19 mouse cellular contexts compared by ENCODE assay signal in genomic region chr3:156766171-156766845, GRCm38 (mm10).
DNase-seq lines count a peak whose midpoint lies in the region; ATAC-seq lines count a peak whose summit lies in the region.
"Had no signal": no experiment of that assay in that cellular context is flagged by ENCODE, and none has a peak within 500 bp of the region (broad histone marks: within the 10 kb centered on the region; RNA-seq: fewer than 3 reads in every experiment).

No protein-coding gene starts in this region.

- no peak overlapping the region for H3K4me2 ChIP-seq in forebrain, embryonic 13.5 days
- H3K4me2 ChIP-seq in forebrain, embryonic 12.5 days = no peak overlapping the region
- H3K4me2 ChIP-seq: embryonic facial prominence, embryonic 12.5 days; liver, embryonic 11.5 days; lung, embryonic 15.5 days; neural tube, embryonic 13.5 days had no signal

- no peak overlapping the region for H3K4me3 ChIP-seq in forebrain, embryonic 13.5 days
- no peak overlapping the region for H3K4me3 ChIP-seq in forebrain, embryonic 12.5 days (replicated peaks)
- H3K4me3 ChIP-seq: embryonic facial prominence, embryonic 12.5 days; heart, adult 2 months; lung, embryonic 15.5 days; neural tube, embryonic 13.5 days had no signal

- peak; percentile 66; the same call in 1 of the 2 replicates for ATAC-seq in forebrain, embryonic 13.5 days
- no peak for ATAC-seq in forebrain, embryonic 12.5 days (ENCODE audit: low FRiP score)

- H3K4me1 ChIP-seq in forebrain, embryonic 13.5 days = 0 out of 2 replicates have a peak, but pooled peaks cover 4% of the 10 kb centered on the region
- no peaks in the 10 kb centered on the region for H3K4me1 ChIP-seq in forebrain, embryonic 12.5 days
- H3K4me1 ChIP-seq: embryonic facial prominence, embryonic 12.5 days had no signal

- H3K27ac ChIP-seq in forebrain, embryonic 13.5 days = no peak overlapping the region
- no peak overlapping the region for H3K27ac ChIP-seq in forebrain, embryonic 12.5 days
- H3K27ac ChIP-seq: embryonic facial prominence, embryonic 12.5 days; heart, adult 2 months; lung, embryonic 15.5 days; neural tube, embryonic 13.5 days; stomach, postnatal 0 days had no signal

- DNase-seq in left cerebral cortex, postnatal 14 days (ENCODE audit: low spot score in 2 of 2) = peak; percentile 14 to 30
- no peak for DNase-seq in left cerebral cortex, adult 18-20 months (ENCODE audit: low spot score in 2 of 2)
- peak; percentile 63 for DNase-seq in brain, adult 2 months (ENCODE audit: low read depth, low spot score)
- peak; percentile 55 for DNase-seq in cerebellum, adult 9-10 months
- no peak for DNase-seq in urinary bladder, postnatal 10 days (ENCODE audit: low spot score)
- no peak for DNase-seq in layer of hippocampus, postnatal 14 days (ENCODE audit: low spot score in 2 of 2)
- DNase-seq: adrenal gland, adult 2 months; gastrocnemius, postnatal 10 days; heart, adult 2 months; heart, postnatal 36 days; kidney, postnatal 36 days; layer of hippocampus, adult 9-11 months had no signal

- H3K9me3 ChIP-seq in forebrain, embryonic 13.5 days (replicated peaks) = no peaks in the 10 kb centered on the region
- no peaks in the 10 kb centered on the region for H3K9me3 ChIP-seq in forebrain, embryonic 12.5 days
- H3K9me3 ChIP-seq: embryonic facial prominence, embryonic 12.5 days; lung, embryonic 15.5 days; neural tube, embryonic 13.5 days had no signal

- no peaks in the 10 kb centered on the region for H3K27me3 ChIP-seq in forebrain, embryonic 13.5 days
- H3K27me3 ChIP-seq in forebrain, embryonic 12.5 days = no peaks in the 10 kb centered on the region
- H3K27me3 ChIP-seq: embryonic facial prominence, embryonic 12.5 days; lung, embryonic 15.5 days; neural tube, embryonic 13.5 days had no signal

- 57% methylated on average over 2 of the region's 2 CpGs for WGBS in forebrain, embryonic 13.5 days
- WGBS in forebrain, embryonic 12.5 days = 65% methylated on average over 2 of the region's 2 CpGs

- no peak overlapping the region for H3K9ac ChIP-seq in forebrain, embryonic 13.5 days
- H3K9ac ChIP-seq in forebrain, embryonic 12.5 days = no peak overlapping the region
- H3K9ac ChIP-seq: embryonic facial prominence, embryonic 12.5 days; lung, embryonic 15.5 days; neural tube, embryonic 13.5 days had no signal

- H3K36me3 ChIP-seq in forebrain, embryonic 13.5 days (ENCODE audit: poor library complexity, severe bottlenecking) = no peaks in the 10 kb centered on the region
- no peaks in the 10 kb centered on the region for H3K36me3 ChIP-seq in forebrain, embryonic 12.5 days (replicated peaks)
- H3K36me3 ChIP-seq: embryonic facial prominence, embryonic 12.5 days; lung, embryonic 15.5 days; neural tube, embryonic 13.5 days had no signal

- intact Hi-C loops in left cerebral cortex, postnatal 14 days (cut with DNase I) = no loop called here

Comparison
In these comparisons a context has a peak if more than half of its experiments do, and no peak if none do; other contexts are left out.
1. DNase-seq: peak in left cerebral cortex, postnatal 14 days (2 of 2), brain, adult 2 months (single experiment) and cerebellum, adult 9-10 months (single experiment); none in left cerebral cortex, adult 18-20 months (0 of 2), urinary bladder, postnatal 10 days (single experiment) and layer of hippocampus, postnatal 14 days (0 of 2).